Comparison of ENCODE assay signal across 23 mouse cellular contexts in the genomic region with DNA sequence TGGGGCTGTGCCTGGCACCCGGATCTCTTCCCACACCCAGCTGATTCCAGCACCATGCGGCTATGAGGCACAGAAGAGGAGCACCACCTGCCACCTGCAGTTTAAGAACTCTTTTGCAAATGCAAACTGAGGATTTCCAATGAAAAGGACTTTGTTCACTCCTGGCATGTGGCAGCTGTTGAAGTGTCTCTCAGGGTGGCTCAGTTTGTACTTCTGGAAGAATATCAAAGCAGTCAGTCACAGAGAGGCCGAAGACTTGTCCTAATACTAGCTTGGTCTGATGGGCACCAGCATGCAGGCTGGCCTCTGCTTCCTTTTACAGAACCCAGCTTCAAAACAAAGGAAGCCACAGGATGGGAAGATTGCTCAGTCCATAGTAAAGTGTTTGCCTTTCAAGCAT.
A peak's percentile ranks its signal among the peaks of the same experiment; 100 is the strongest.
DNase-seq lines count a peak whose midpoint lies in the region; ATAC-seq and TF ChIP-seq lines count a peak whose summit lies in the region.
"Had no signal": no experiment of that assay in that cellular context is flagged by ENCODE, and none has a peak within 500 bp of the region (broad histone marks: within the 10 kb centered on the region; RNA-seq: fewer than 3 reads in every experiment).

No protein-coding gene starts in this region.

- no peak for TF ChIP-seq CTCF in lung, embryonic 14.5 days (IDR thresholded peaks at IDR 0.05; ENCODE audit: low read depth)
- TF ChIP-seq CTCF in spleen, adult 2 months (IDR thresholded peaks at IDR 0.05; ENCODE audit: extremely low read depth, insufficient read depth, insufficient read length, insufficient replicate concordance): no peak

- H3K36me3 ChIP-seq in embryonic facial prominence, embryonic 12.5 days: peaks cover 53% of the 10 kb centered on the region
- peaks cover 84% of the 10 kb centered on the region for H3K36me3 ChIP-seq in embryonic facial prominence, embryonic 10.5 days (replicated peaks)
- H3K36me3 ChIP-seq in kidney, embryonic 14.5 days (ENCODE audit: control insufficient read depth, insufficient read depth, low read length): peaks cover 62% of the 10 kb centered on the region
- peaks cover 74% of the 10 kb centered on the region for H3K36me3 ChIP-seq in lung, embryonic 14.5 days (ENCODE audit: insufficient read depth)
- peaks cover 12% of the 10 kb centered on the region for H3K36me3 ChIP-seq in spleen, adult 2 months (ENCODE audit: control insufficient read depth, insufficient read depth, low read length)

- DNase-seq in embryonic facial prominence, embryonic 10.5 days (ENCODE audit: low spot score): no peak
- DNase-seq in kidney, adult 11 months: peak; percentile 39
- peak; percentile 28 for DNase-seq in lung, embryonic 14.5 days
- no peak for DNase-seq in lung, postnatal 10 days
- no peak for DNase-seq in spleen, adult 2 months (ENCODE audit: low read depth in 1 of 2, low spot score in 2 of 2)
- no peak for DNase-seq in spleen, adult 12 weeks (ENCODE audit: low spot score)
- DNase-seq: adrenal gland, postnatal 14 days; cerebellum, adult 18-20 months; cerebellum, postnatal 25 days; embryo, embryonic 11 days; heart, postnatal 14 days; kidney, postnatal 4 days; liver, embryonic 13.5 days; lung, postnatal 36 days; right cerebral cortex, postnatal 14 days; thymus, adult 2 months had no signal

- no peak overlapping the region for H3K4me2 ChIP-seq in embryonic facial prominence, embryonic 12.5 days (replicated peaks)
- no peak overlapping the region for H3K4me2 ChIP-seq in kidney, embryonic 14.5 days (replicated peaks; ENCODE audit: low read depth, low read length)
- no peak overlapping the region for H3K4me2 ChIP-seq in lung, embryonic 14.5 days
- H3K4me2 ChIP-seq: heart, embryonic 12.5 days; hindbrain, embryonic 13.5 days; liver, embryonic 13.5 days; neural tube, embryonic 13.5 days had no signal

- WGBS in embryonic facial prominence, embryonic 12.5 days: 87% methylated on average over 3 of the region's 3 CpGs
- 86% methylated on average over 3 of the region's 3 CpGs for WGBS in embryonic facial prominence, embryonic 10.5 days
- 92% methylated on average over 3 of the region's 3 CpGs for WGBS in kidney, embryonic 14.5 days
- 62% methylated on average over 3 of the region's 3 CpGs for whole genome bisulfite sequencing in lung, embryonic 14.5 days
- WGBS in spleen, adult 2 months: 78% methylated on average over 3 of the region's 3 CpGs

- H3K27ac ChIP-seq in embryonic facial prominence, embryonic 12.5 days: no peak overlapping the region
- H3K27ac ChIP-seq in embryonic facial prominence, embryonic 10.5 days (replicated peaks): no peak overlapping the region
- H3K27ac ChIP-seq in kidney, embryonic 14.5 days (ENCODE audit: low read depth, low read length): no peak overlapping the region
- peak overlapping the region; percentile 59; the same call in 1 of the 2 replicates for H3K27ac ChIP-seq in lung, embryonic 14.5 days (ENCODE audit: low read depth)
- H3K27ac ChIP-seq in spleen, adult 2 months (ENCODE audit: insufficient read depth, low read length): peak overlapping the region; percentile 59
- H3K27ac ChIP-seq: hindbrain, embryonic 13.5 days; liver, embryonic 13.5 days; midbrain, embryonic 10.5 days; neural tube, embryonic 13.5 days had no signal

- no peaks in the 10 kb centered on the region for H3K4me1 ChIP-seq in embryonic facial prominence, embryonic 12.5 days
- H3K4me1 ChIP-seq in embryonic facial prominence, embryonic 10.5 days: no peaks in the 10 kb centered on the region
- H3K4me1 ChIP-seq in kidney, embryonic 14.5 days (ENCODE audit: control insufficient read depth, insufficient read depth, low read length): no peaks in the 10 kb centered on the region
- H3K4me1 ChIP-seq in lung, embryonic 14.5 days (ENCODE audit: insufficient read depth): no peaks in the 10 kb centered on the region
- H3K4me1 ChIP-seq in spleen, adult 2 months (ENCODE audit: control insufficient read depth, insufficient read depth, insufficient read length): peaks cover 34% of the 10 kb centered on the region; the same call in 1 of the 2 replicates
- H3K4me1 ChIP-seq: liver, embryonic 13.5 days had no signal

- H3K4me3 ChIP-seq in embryonic facial prominence, embryonic 12.5 days: no peak overlapping the region
- H3K4me3 ChIP-seq in embryonic facial prominence, embryonic 10.5 days: no peak overlapping the region
- H3K4me3 ChIP-seq in kidney, embryonic 14.5 days (ENCODE audit: low read length): no peak overlapping the region
- no peak overlapping the region for H3K4me3 ChIP-seq in lung, embryonic 14.5 days (ENCODE audit: low read depth, low read length)
- H3K4me3 ChIP-seq in spleen, adult 2 months (ENCODE audit: extremely low read depth, insufficient read depth, insufficient read length): no peak overlapping the region
- H3K4me3 ChIP-seq: heart, embryonic 12.5 days; hindbrain, embryonic 13.5 days; liver, embryonic 13.5 days; midbrain, embryonic 10.5 days; neural tube, embryonic 13.5 days had no signal

- H3K9ac ChIP-seq in embryonic facial prominence, embryonic 12.5 days: 0 out of 2 replicates have a peak overlapping the region, but pooled peaks have one; percentile 2
- H3K9ac ChIP-seq in kidney, embryonic 14.5 days (ENCODE audit: low read depth, low read length): no peak overlapping the region
- H3K9ac ChIP-seq in lung, embryonic 14.5 days: no peak overlapping the region
- H3K9ac ChIP-seq: heart, embryonic 12.5 days; hindbrain, embryonic 13.5 days; liver, embryonic 13.5 days; neural tube, embryonic 13.5 days had no signal

- ATAC-seq in embryonic facial prominence, embryonic 12.5 days (ENCODE audit: insufficient number of reproducible peaks, insufficient read depth, low FRiP score, low TSS enrichment): no peak
- no peak for ATAC-seq in kidney, embryonic 14.5 days (ENCODE audit: low FRiP score, low TSS enrichment)
- ATAC-seq in lung, embryonic 14.5 days (ENCODE audit: insufficient read depth): peak; percentile 36
- ATAC-seq: Patski had no signal

- TF ChIP-seq POLR2A in spleen, adult 2 months (IDR thresholded peaks at IDR 0.05; ENCODE audit: low read depth, low read length): no peak

- H3K9me3 ChIP-seq in embryonic facial prominence, embryonic 12.5 days: no peaks in the 10 kb centered on the region
- no peaks in the 10 kb centered on the region for H3K9me3 ChIP-seq in embryonic facial prominence, embryonic 10.5 days
- H3K9me3 ChIP-seq in kidney, embryonic 14.5 days (ENCODE audit: control insufficient read depth, low read length): no peaks in the 10 kb centered on the region
- H3K9me3 ChIP-seq in lung, embryonic 14.5 days (ENCODE audit: low read depth, low read length): no peaks in the 10 kb centered on the region
- H3K9me3 ChIP-seq: heart, embryonic 12.5 days; hindbrain, embryonic 13.5 days; liver, embryonic 13.5 days; midbrain, embryonic 10.5 days; neural tube, embryonic 13.5 days had no signal

- no peaks in the 10 kb centered on the region for H3K27me3 ChIP-seq in embryonic facial prominence, embryonic 12.5 days
- H3K27me3 ChIP-seq in embryonic facial prominence, embryonic 10.5 days (replicated peaks; ENCODE audit: low read depth, poor library complexity, severe bottlenecking): no peaks in the 10 kb centered on the region
- no peaks in the 10 kb centered on the region for H3K27me3 ChIP-seq in kidney, embryonic 14.5 days (ENCODE audit: control insufficient read depth, insufficient read depth, low read length)
- H3K27me3 ChIP-seq in lung, embryonic 14.5 days (ENCODE audit: insufficient read depth, low read length): no peaks in the 10 kb centered on the region
- no peaks in the 10 kb centered on the region for H3K27me3 ChIP-seq in spleen, adult 2 months (ENCODE audit: control insufficient read depth, insufficient read depth, low read length)
- H3K27me3 ChIP-seq: heart, embryonic 12.5 days; hindbrain, embryonic 13.5 days; liver, embryonic 13.5 days; neural tube, embryonic 13.5 days; Patski had no signal

Comparison
In these comparisons a context has a peak if more than half of its experiments do, and no peak if none do; other contexts are left out.
1. DNase-seq: peak in kidney, adult 11 months (single experiment) and lung, embryonic 14.5 days (single experiment); none in embryonic facial prominence, embryonic 10.5 days (single experiment), lung, postnatal 10 days (single experiment), spleen, adult 2 months (0 of 2) and spleen, adult 12 weeks (single experiment).
2. H3K27ac ChIP-seq: peak in lung, embryonic 14.5 days (single experiment) and spleen, adult 2 months (single experiment); none in embryonic facial prominence, embryonic 12.5 days (single experiment), embryonic facial prominence, embryonic 10.5 days (single experiment) and kidney, embryonic 14.5 days (single experiment).